Mouse (Mus musculus) bone marrow macrophage, adult 2 months (primary cell): ENCODE measurements at regions not wholly inside any gene's neighbourhood (a gene's known extent, or its start where the extent isn't known, plus 50 kb on each side); places are given as distances from the start of the nearest gene placed in this dataset.

ENCODE experiments used
- CTCF ChIP-seq: IDR thresholded peaks from 2 replicates; pipeline ENCODE4 v1.5.1; 2012; ENCODE audit warnings: low read depth, mild to moderate bottlenecking, low read length, moderate library complexity
- POLR2A ChIP-seq: IDR thresholded peaks from 2 replicates; pipeline ENCODE4 v1.6.1; 2012; ENCODE audit warnings: mild to moderate bottlenecking, low read depth, low read length, borderline replicate concordance

DNA sequence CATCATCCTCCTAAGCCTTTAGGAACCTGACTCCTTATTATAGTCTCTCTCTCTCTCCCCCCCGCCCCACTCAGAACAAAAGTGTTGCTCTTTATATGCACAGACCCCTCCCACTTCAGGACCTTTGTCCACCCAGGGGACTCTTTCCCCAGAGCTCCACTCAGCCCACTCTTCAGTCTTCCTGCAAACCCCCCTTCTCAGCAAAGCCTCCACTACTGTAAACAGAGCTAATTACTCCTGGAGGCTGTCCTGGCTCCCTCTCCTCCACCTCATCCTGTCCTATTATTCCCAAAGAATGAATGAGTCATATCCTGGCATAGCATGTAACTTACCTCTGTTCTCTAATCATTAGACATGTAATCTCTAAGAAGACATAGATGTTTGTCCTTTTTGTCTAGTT, 82.8 kb upstream of the Galnt15 start:
- TF ChIP-seq CTCF = no peak
- TF ChIP-seq POLR2A = no peak
